Mouse (Mus musculus) neural tube, embryonic 15.5 days (tissue): ENCODE measurements around the gene Gm43552. TPM values are rescaled to one million over a fixed set of nuclear protein-coding genes. Genes with fewer than 3 reads are reported as not detected.
"Not testable (repeated sequence)": the region's sequence is repeated elsewhere in the genome, so short reads cannot be mapped to it uniquely, and the experiment has no call there.

Experiments used
- ATAC-seq: fragments of 200-750 bp; cut with Nextera tagmentation; 2 replicates; pipeline ENCODE4 v1.8.0; 2017; ENCODE audit warnings: mild to moderate bottlenecking, moderate TSS enrichment, moderate library complexity; ENCODE audit not compliant: low FRiP score
- H3K27ac ChIP-seq: fragments of 300-500 bp; sonication (generic); replicated peaks from 2 replicates; pipeline ENCODE4 v1.5.1; 2015; ENCODE audit warnings: mild to moderate bottlenecking, inconsistent platforms
- H3K27me3 ChIP-seq: fragments of 300-500 bp; sonication (generic); replicated peaks from 2 replicates; pipeline ENCODE4 v1.6.1; 2015; ENCODE audit warnings: inconsistent platforms
- H3K36me3 ChIP-seq: fragments of 300-500 bp; sonication (generic); 2 replicates; pipeline ENCODE4 v1.6.1; 2015; ENCODE audit warnings: inconsistent platforms
- H3K4me1 ChIP-seq: fragments of 300-500 bp; sonication (generic); 2 replicates; pipeline ENCODE4 v1.6.1; 2015; ENCODE audit warnings: inconsistent platforms
- H3K4me2 ChIP-seq: fragments of 300-500 bp; sonication (generic); 2 replicates; pipeline ENCODE4 v1.6.1; 2015; ENCODE audit warnings: inconsistent platforms, mild to moderate bottlenecking, moderate library complexity
- H3K4me3 ChIP-seq: fragments of 300-500 bp; sonication (generic); replicated peaks from 2 replicates; pipeline ENCODE4 v1.5.1; 2015; ENCODE audit warnings: mild to moderate bottlenecking, inconsistent platforms
- H3K9ac ChIP-seq: fragments of 300-500 bp; sonication (generic); replicated peaks from 2 replicates; pipeline ENCODE4 v1.6.1; 2015; ENCODE audit warnings: mild to moderate bottlenecking, inconsistent platforms
- H3K9me3 ChIP-seq: fragments of 300-500 bp; sonication (generic); replicated peaks from 2 replicates; pipeline ENCODE4 v1.6.1; 2016; ENCODE audit warnings: inconsistent platforms
- WGBS: fragments of 180-500 bp; shearing (Covaris S2); methylation state at CpG from one replicate; pipeline ENCODE4 v1.1.7; 2015; ENCODE audit warnings: mixed read lengths; 5-methylcytosine and 5-hydroxymethylcytosine counted together
- polyA plus RNA-seq: library from polyadenylated mRNA; unstranded; fragments of >200 nt; fragmentation: Nextera tagmentation; extraction: Ambion mirVana; gene quantifications from 2 replicates; pipeline ENCODE4 v1.2.1, GENCODE M21; 2015

The Gm43552 gene
- polyA plus RNA-seq, 1 experiment from 2014 or later, result 1.1 TPM

DNA sequence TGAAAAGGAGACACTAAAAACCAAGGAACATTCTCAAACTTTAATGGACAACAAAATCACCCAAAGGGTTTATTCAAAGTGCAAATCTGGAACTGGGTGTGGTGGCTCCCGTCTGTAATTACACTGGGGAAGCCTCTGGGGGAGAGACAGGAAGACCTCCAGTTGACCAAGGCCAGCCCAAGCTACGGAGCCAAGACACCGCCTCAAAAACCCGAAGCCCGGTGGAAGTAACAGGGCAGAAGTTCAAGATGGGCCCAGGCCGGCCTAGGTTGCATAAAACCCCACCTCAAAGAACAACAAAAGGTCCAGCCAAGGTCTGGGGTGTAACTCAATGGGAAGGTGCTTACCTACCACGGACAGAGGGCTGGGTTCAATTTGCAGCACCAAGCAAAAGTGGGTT lies 3.9 kb downstream of the Gm43552 start:
- H3K4me3 ChIP-seq, result no peak overlapping the region
- H3K9ac ChIP-seq, result no peak overlapping the region
- no peak overlapping the region for H3K4me2 ChIP-seq
- no peak for ATAC-seq
- 86% methylated on average over 7 of the region's 7 CpGs for WGBS
- peaks cover 38% of the 10 kb centered on the region for H3K4me1 ChIP-seq
- H3K27ac ChIP-seq, result no peak overlapping the region
- no peaks in the 10 kb centered on the region for H3K36me3 ChIP-seq
- no peaks in the 10 kb centered on the region for H3K27me3 ChIP-seq
- H3K9me3 ChIP-seq, result no peaks in the 10 kb centered on the region

- H3K4me2 ChIP-seq, result no peak overlapping the region
Observed at GRCm38 (mm10) chr5:65487381-65487780, 5.3 kb downstream of the Gm43552 start.

DNA sequence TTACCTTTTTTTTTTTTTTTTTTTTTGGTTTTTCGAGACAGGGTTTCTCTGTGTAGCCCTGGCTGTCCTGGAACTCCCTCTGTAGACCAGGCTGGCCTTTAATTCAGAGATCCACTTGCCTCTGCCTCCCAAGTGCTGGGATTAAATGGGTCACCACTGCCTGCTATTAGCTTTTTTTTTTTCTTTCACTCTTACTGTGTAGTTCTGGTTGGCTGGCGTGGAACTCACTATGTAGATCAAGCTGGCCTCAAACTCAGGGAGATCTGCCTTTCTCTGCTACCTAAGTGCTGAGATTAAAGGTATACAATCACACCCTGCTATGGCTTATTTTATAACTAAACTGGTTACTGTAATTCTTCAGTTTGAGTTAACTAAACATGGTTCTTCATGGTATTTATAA lies 6.1 kb downstream of the Gm43552 start:
- 92% methylated on average over 2 of the region's 2 CpGs for WGBS
- no peaks in the 10 kb centered on the region for H3K36me3 ChIP-seq
- no peak overlapping the region for H3K9ac ChIP-seq
- H3K27me3 ChIP-seq, result no peaks in the 10 kb centered on the region
- no peak overlapping the region for H3K4me2 ChIP-seq
- no peak overlapping the region for H3K27ac ChIP-seq
- H3K4me3 ChIP-seq, result no peak overlapping the region
- no peaks in the 10 kb centered on the region for H3K9me3 ChIP-seq
- peaks cover 31% of the 10 kb centered on the region for H3K4me1 ChIP-seq
- no peak for ATAC-seq

More at GRCm38 (mm10) chr5:65487381-65487780, 5.3 kb downstream of the Gm43552 start:
- Histone ChIP-seq H3K36me3 (no peaks in the 10 kb centered on the region), H3K27me3 (no peaks in the 10 kb centered on the region), H3K27ac (no peak overlapping the region), H3K4me1 (peaks cover 32% of the 10 kb centered on the region), H3K9ac (no peak overlapping the region), H3K4me3 (no peak overlapping the region), H3K9me3 (no peaks in the 10 kb centered on the region)
- no peak for ATAC-seq
- WGBS, result 84% methylated on average over 10 of the region's 10 CpGs

DNA sequence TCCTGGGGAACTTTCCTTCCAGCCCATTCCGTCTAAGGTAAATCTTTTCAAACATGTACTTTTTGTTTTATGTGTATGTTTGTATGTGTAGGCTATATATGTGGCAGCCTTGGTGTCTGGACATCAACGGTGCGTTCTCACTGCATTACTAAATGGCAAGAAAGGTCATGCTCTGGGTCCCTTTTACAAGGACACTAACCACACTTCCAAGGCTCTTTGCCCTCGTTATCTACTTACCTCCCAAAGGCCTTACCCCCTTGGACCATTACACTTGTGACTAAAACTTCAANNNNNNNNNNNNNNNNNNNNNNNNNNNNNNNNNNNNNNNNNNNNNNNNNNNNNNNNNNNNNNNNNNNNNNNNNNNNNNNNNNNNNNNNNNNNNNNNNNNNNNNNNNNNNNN lies 9.6 kb downstream of the Gm43552 start:
- H3K27ac ChIP-seq, result no peak overlapping the region
- H3K9ac ChIP-seq, result no peak overlapping the region
- no peak overlapping the region for H3K4me2 ChIP-seq
- H3K27me3 ChIP-seq, result no peaks in the 10 kb centered on the region
- ATAC-seq, result no peak
- peaks cover 2% of the 10 kb centered on the region; the same call in 1 of the 2 replicates for H3K4me1 ChIP-seq
- H3K4me3 ChIP-seq, result no peak overlapping the region
- 84% methylated on average over 4 of the region's 4 CpGs for WGBS
- no peaks in the 10 kb centered on the region for H3K36me3 ChIP-seq
- H3K9me3 ChIP-seq, result no peaks in the 10 kb centered on the region

DNA sequence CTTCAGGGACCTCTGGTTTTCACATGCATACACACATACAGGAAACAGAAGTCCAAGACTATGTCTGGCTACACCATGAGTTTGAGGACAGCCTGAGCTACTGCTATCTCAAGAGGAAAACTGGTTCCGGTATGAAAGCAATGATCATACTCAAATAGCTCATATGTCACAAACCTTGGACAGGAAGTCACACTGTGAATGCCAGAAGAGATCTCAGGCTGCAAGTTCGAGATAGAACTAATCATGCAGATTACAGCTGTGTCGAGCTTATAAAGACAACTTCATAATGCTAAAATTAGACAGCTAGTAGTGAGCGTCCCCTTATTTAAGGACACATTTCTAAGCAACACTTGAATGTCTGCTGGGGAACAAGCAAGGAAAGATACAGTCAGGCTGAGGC lies 12.1 kb downstream of the Gm43552 start:
- no peaks in the 10 kb centered on the region for H3K36me3 ChIP-seq
- H3K9me3 ChIP-seq, result no peaks in the 10 kb centered on the region
- H3K4me1 ChIP-seq, result no peaks in the 10 kb centered on the region
- ATAC-seq, result no peak
- no peaks in the 10 kb centered on the region for H3K27me3 ChIP-seq
- H3K4me3 ChIP-seq, result no peak overlapping the region
- WGBS, result 85% methylated on average over 4 of the region's 4 CpGs
- no peak overlapping the region for H3K9ac ChIP-seq
- H3K27ac ChIP-seq, result no peak overlapping the region
- H3K4me2 ChIP-seq, result no peak overlapping the region

- 92% methylated on average over 9 of the region's 9 CpGs for WGBS
- no peaks in the 10 kb centered on the region for H3K27me3 ChIP-seq
- no peak overlapping the region for H3K27ac ChIP-seq
- H3K4me2 ChIP-seq, result no peak overlapping the region
- H3K9me3 ChIP-seq, result no peaks in the 10 kb centered on the region
- H3K4me3 ChIP-seq, result no peak overlapping the region
- no peak for ATAC-seq
- no peaks in the 10 kb centered on the region for H3K36me3 ChIP-seq
- H3K4me1 ChIP-seq, result no peaks in the 10 kb centered on the region
- H3K9ac ChIP-seq, result no peak overlapping the region
Observed at GRCm38 (mm10) chr5:65479681-65480445, 12.8 kb downstream of the Gm43552 start.

DNA sequence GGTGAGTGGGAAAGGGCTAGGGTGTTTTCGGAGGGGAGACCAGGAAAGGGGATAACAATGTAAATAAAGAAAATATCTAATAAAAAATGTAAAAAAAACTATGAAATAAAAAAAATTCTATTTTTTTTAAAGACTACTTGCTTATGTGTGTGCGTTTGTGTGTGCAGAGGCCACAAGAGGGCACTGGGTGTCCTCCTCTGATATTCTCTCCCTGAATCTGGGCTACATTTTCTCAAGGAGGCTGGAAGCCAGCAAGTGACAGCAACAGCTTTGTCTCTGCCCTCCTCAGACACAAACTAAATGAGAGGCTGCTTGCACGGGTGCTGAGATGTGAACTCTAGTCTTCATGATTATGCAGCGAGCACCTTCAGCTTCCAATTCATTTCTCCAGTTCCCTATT lies 14.4 kb downstream of the Gm43552 start:
- H3K9me3 ChIP-seq, result no peaks in the 10 kb centered on the region
- no peak overlapping the region for H3K27ac ChIP-seq
- H3K4me1 ChIP-seq, result no peaks in the 10 kb centered on the region
- no peak for ATAC-seq
- no peak overlapping the region for H3K4me3 ChIP-seq
- H3K36me3 ChIP-seq, result no peaks in the 10 kb centered on the region
- WGBS, result 68% methylated on average over 4 of the region's 4 CpGs
- no peak overlapping the region for H3K4me2 ChIP-seq
- H3K27me3 ChIP-seq, result no peaks in the 10 kb centered on the region
- no peak overlapping the region for H3K9ac ChIP-seq

- not testable (repeated sequence) for ATAC-seq, H3K4me2 ChIP-seq
- WGBS, result 96% methylated on average over 4 of the region's 4 CpGs
Observed at GRCm38 (mm10) chr5:65476739-65477138, 15.9 kb downstream of the Gm43552 start.

GRCm38 (mm10) chr5:65475806-65476205 lies 16.8 kb downstream of the Gm43552 start:
- no peaks in the 10 kb centered on the region for H3K27me3 ChIP-seq
- no peak for ATAC-seq
- H3K36me3 ChIP-seq, result no peaks in the 10 kb centered on the region
- H3K9me3 ChIP-seq, result no peaks in the 10 kb centered on the region
- no peak overlapping the region for H3K27ac ChIP-seq
- H3K4me1 ChIP-seq, result no peaks in the 10 kb centered on the region
- H3K4me3 ChIP-seq, result no peak overlapping the region
- WGBS, result 81% methylated on average over 2 of the region's 2 CpGs
- H3K4me2 ChIP-seq, result no peak overlapping the region
- no peak overlapping the region for H3K9ac ChIP-seq

More at GRCm38 (mm10) chr5:65476739-65477138, 15.9 kb downstream of the Gm43552 start:
- not testable (repeated sequence) for H3K36me3 ChIP-seq, H3K9ac ChIP-seq, H3K4me3 ChIP-seq, H3K9me3 ChIP-seq, H3K27ac ChIP-seq, H3K27me3 ChIP-seq, H3K4me1 ChIP-seq

GRCm38 (mm10) chr5:65469766-65470165 lies 22.9 kb downstream of the Gm43552 start:
- Histone ChIP-seq H3K27ac (no peak overlapping the region), H3K9ac (no peak overlapping the region), H3K9me3 (no peaks in the 10 kb centered on the region), H3K36me3 (peaks cover 30% of the 10 kb centered on the region), H3K4me1 (no peaks in the 10 kb centered on the region), H3K27me3 (no peaks in the 10 kb centered on the region), H3K4me2 (no peak overlapping the region), H3K4me3 (no peak overlapping the region)
- ATAC-seq, result no peak
- WGBS, result 91% methylated on average over 6 of the region's 6 CpGs

- Histone ChIP-seq H3K4me3 (no peak overlapping the region), H3K9me3 (no peaks in the 10 kb centered on the region), H3K4me1 (no peaks in the 10 kb centered on the region), H3K27ac (no peak overlapping the region), H3K9ac (no peak overlapping the region), H3K36me3 (peaks cover 35% of the 10 kb centered on the region), H3K27me3 (no peaks in the 10 kb centered on the region), H3K4me2 (no peak overlapping the region)
- ATAC-seq, result no peak
- 81% methylated on average over 3 of the region's 3 CpGs for WGBS
Observed at GRCm38 (mm10) chr5:65466911-65467310, 25.7 kb downstream of the Gm43552 start.

- no peak overlapping the region for H3K27ac ChIP-seq
- no peaks in the 10 kb centered on the region for H3K27me3 ChIP-seq
- no peak overlapping the region for H3K4me3 ChIP-seq
- no peaks in the 10 kb centered on the region for H3K4me1 ChIP-seq
- no peaks in the 10 kb centered on the region for H3K9me3 ChIP-seq
- no peak overlapping the region for H3K4me2 ChIP-seq
- no peak for ATAC-seq
- WGBS, result 88% methylated on average over 14 of the region's 14 CpGs
- H3K36me3 ChIP-seq, result peaks cover 31% of the 10 kb centered on the region
- no peak overlapping the region for H3K9ac ChIP-seq
Observed at GRCm38 (mm10) chr5:65460361-65460760, 32.3 kb downstream of the Gm43552 start.
